Mouse (Mus musculus) T-helper 1 cell (primary cell): ENCODE measurements around the gene Ctsm.
"Not testable (repeated sequence)": the region's sequence is repeated elsewhere in the genome, so short reads cannot be mapped to it uniquely, and the experiment has no call there.

ENCODE experiments used
- in situ Hi-C: fragments of 300-600 bp; cut with MboI, MseI; formaldehyde crosslinking; loops from one replicate; pipeline ENCODE4 v1.15.1; 2025; ENCODE audit warnings: high pct_unique_total_duplicates

Gene Ctsm

GRCm38 (mm10) chr13:61541631-61542030, at the start of gene Ctsm:
Gene Ctsm, minus strand, starts transcription at chr13:61541839.
- in situ Hi-C loops = no loop called here

- in situ Hi-C loops = no loop called here
Measured at GRCm38 (mm10) chr13:61570027-61570426, 28.4 kb upstream of the Ctsm start, which contains the start of gene Cts3. Gene Cts3, minus strand, starts transcription at chr13:61570127.

GRCm38 (mm10) chr13:61568074-61568473, 26.4 kb upstream of the Ctsm start, which contains the start of gene Gm49352:
Gene Gm49352, minus strand, starts transcription at chr13:61568174.
- in situ Hi-C loops = not testable (repeated sequence)
